Mouse (Mus musculus) heart, embryonic 11.5 days (tissue): ENCODE data around the gene Ces2e. TPM values are rescaled to one million over a fixed set of nuclear protein-coding genes. Genes with fewer than 3 reads are reported as not detected.
"Not testable (repeated sequence)": the region's sequence is repeated elsewhere in the genome, so short reads cannot be mapped to it uniquely, and the experiment has no call there.

Source experiments
- ATAC-seq: fragments of 200-750 bp; cut with Nextera tagmentation; replicated peaks from 2 replicates; pipeline ENCODE4 v1.8.0; 2017; ENCODE audit warnings: moderate library complexity; ENCODE audit not compliant: insufficient number of reproducible peaks, low FRiP score, low TSS enrichment
- H3K27ac ChIP-seq: fragments of 300-500 bp; sonication (generic); 2 replicates; pipeline ENCODE4 v1.5.1; 2014; ENCODE audit warnings: mild to moderate bottlenecking, low read depth, low read length
- H3K27me3 ChIP-seq: fragments of 300-500 bp; sonication (generic); 2 replicates; pipeline ENCODE4 v1.6.1; 2014; ENCODE audit warnings: mild to moderate bottlenecking, low read length, mixed read lengths; ENCODE audit not compliant: control insufficient read depth, insufficient read depth
- H3K36me3 ChIP-seq: fragments of 300-500 bp; sonication (generic); 2 replicates; pipeline ENCODE4 v1.6.1; 2014; ENCODE audit warnings: mild to moderate bottlenecking, low read length, moderate library complexity, mixed read lengths; ENCODE audit not compliant: control insufficient read depth, insufficient read depth
- H3K4me1 ChIP-seq: fragments of 300-500 bp; sonication (generic); 2 replicates; pipeline ENCODE4 v1.6.1; 2014; ENCODE audit warnings: low read length; ENCODE audit not compliant: control insufficient read depth, insufficient read depth
- H3K4me2 ChIP-seq: fragments of 300-500 bp; sonication (generic); 2 replicates; pipeline ENCODE4 v1.6.1; 2014; ENCODE audit warnings: mild to moderate bottlenecking, moderate library complexity
- H3K4me3 ChIP-seq: fragments of 300-500 bp; sonication (generic); 2 replicates; pipeline ENCODE4 v1.5.1; 2014; ENCODE audit warnings: low read depth, low read length
- H3K9ac ChIP-seq: fragments of 300-500 bp; sonication (generic); 2 replicates; pipeline ENCODE4 v1.6.1; 2014; ENCODE audit warnings: mild to moderate bottlenecking, low read depth, low read length, moderate library complexity
- H3K9me3 ChIP-seq: fragments of 300-500 bp; sonication (generic); replicated peaks from 2 replicates; pipeline ENCODE4 v1.6.1; 2016; ENCODE audit warnings: low read length; ENCODE audit not compliant: control insufficient read depth
- WGBS: fragments of 180-500 bp; shearing (Covaris S2); extraction: QIAGEN DNeasy Blood & Tissue Kit; methylation state at CpG from one replicate; pipeline ENCODE4 v1.1.7; 2014; ENCODE audit not compliant: insufficient replicate concordance; 5-methylcytosine and 5-hydroxymethylcytosine counted together
- polyA plus RNA-seq: library from polyadenylated mRNA; unstranded; fragments of >200 nt; fragmentation: Nextera tagmentation; extraction: Ambion mirVana; gene quantifications from 2 replicates; pipeline ENCODE4 v1.2.1, GENCODE M21; 2014

Ces2e gene
- polyA plus RNA-seq, result not detected in 2 replicates

DNA sequence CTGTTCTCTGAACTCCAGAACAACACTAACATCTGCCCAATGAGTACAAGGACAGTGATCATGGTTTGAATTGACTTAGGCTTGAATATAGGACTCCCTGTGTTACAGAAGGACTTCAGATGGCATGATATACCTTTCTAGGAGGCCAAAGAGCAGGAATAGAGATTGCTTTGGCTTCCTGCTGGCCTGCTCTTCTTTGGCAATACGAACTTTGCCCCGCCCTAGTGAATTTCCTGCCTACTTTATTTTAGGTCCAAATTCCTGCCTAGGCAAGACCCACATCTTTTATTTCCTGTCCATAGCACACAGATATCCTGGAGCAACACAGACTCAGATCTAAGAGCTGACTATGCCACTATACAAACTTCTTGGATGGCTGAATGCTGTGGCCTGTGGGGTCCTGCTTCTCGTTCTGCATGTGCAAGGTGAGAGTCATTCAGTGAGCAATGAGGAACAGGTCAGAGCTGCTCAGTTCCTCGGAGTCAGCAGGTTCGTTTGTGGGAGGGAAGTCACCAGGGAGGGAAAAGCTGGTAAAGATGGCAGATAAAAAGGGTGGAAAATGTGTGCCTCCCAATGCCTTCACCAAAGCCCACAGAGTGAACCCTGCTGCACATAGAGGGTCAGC lies at the start of gene Ces2e:
Gene Ces2e, plus strand, starts transcription at position 289 of the 625 bp plus-strand sequence.
- Histone ChIP-seq H3K4me1 (no peaks in the 10 kb centered on the region), H3K27me3 (no peaks in the 10 kb centered on the region), H3K27ac (no peak within 1 kb of the TSS), H3K36me3 (no peaks in the 10 kb centered on the region), H3K9me3 (no peaks in the 10 kb centered on the region), H3K4me3 (no peak within 1 kb of the TSS), H3K9ac (no peak within 1 kb of the TSS), H3K4me2 (no peak within 1 kb of the TSS)
- 74% methylated on average over 5 of the region's 5 CpGs for WGBS
- ATAC-seq, result no peak

DNA sequence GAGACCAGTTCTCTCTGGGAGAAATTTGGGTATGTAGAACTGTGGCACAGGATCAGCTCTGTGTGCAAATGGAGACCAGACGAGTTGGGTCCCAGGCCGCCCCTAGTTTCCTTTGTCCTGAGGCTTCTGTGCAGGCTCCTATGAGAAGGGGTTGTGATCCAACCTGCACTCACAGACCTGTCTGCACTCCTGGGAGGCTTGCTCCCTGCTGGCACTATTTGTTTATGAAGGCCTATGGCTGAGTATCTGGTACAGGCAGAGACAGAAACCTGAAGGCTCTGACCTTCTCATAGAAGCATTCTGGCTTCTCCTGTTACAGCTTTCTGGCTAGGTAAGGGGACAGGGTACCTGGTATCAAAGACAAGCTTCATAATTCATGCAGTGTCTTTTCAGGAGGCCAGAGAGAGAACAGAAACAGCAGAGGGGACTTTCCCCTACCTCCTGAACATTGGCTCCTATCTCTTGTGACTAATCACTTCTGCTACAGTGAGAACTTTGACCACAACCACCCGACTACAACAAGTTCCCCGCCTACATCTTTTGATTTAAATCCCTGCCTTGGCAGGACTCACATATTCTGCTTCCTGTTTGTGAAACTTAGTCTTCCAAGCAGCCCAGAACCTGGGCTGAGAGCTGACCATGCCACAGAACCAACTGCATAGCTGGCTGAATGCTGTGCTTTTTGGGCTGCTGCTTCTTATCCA lies 39.7 kb upstream of the Ces2e start:
- H3K9ac ChIP-seq, result not testable (repeated sequence)

DNA sequence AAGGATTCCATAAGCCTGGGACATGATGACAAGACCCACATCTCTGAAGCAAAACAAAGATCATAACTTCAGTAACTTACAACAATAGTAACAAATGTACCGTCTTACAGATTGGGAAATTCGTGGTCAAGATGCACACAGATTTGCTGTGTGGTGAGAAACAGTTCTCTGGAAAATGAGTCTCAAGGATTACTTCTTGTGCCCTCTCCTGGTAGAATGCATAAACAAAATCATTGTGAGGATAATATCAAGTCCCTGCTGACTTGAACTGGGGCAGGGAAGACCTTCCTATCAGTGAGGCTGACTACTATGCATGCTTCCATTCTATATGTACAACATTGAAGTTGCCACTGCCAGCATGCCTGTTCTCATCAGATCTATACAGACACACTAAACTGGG lies 24.3 kb upstream of the Ces2e start:
- H3K9ac ChIP-seq, result no peak overlapping the region
- 75% methylated on average over 2 of the region's 2 CpGs for WGBS

More for the DNA sequence above, 39.7 kb upstream of the Ces2e start:
- H3K36me3 ChIP-seq, ATAC-seq, H3K4me3 ChIP-seq, H3K4me1 ChIP-seq, H3K4me2 ChIP-seq, H3K27me3 ChIP-seq, H3K9me3 ChIP-seq, H3K27ac ChIP-seq: not testable (repeated sequence)
- WGBS, result no CpG with 5 or more reads among the region's 4 CpGs

DNA sequence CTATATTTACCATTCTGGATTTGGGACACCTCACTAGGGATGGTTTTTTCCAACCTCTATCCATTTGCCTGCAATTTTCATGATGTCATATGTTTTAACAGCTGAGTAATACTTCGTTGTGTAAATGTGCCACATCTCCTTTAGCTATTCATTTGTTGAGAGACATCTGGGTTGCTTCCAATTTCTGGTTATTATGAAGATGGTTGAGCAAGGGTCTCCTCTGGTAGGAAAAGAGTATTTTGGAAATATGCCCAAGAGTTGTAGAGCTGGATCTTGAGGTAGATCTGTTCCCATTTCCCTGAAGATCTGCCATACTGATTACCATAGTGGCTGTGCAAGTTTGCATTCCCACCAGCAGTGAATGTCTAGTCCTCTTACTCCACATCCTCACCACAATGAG lies 18.9 kb upstream of the Ces2e start:
- Histone ChIP-seq H3K4me2 (no peak overlapping the region), H3K9ac (no peak overlapping the region), H3K36me3 (no peaks in the 10 kb centered on the region), H3K4me3 (no peak overlapping the region), H3K9me3 (no peaks in the 10 kb centered on the region), H3K27ac (no peak overlapping the region), H3K27me3 (no peaks in the 10 kb centered on the region), H3K4me1 (no peaks in the 10 kb centered on the region)
- no peak for ATAC-seq
- WGBS, result 44% methylated on average over 1 of the region's 1 CpGs

More for the DNA sequence above, 24.3 kb upstream of the Ces2e start:
- Histone ChIP-seq H3K4me2 (no peak overlapping the region), H3K9me3 (no peaks in the 10 kb centered on the region), H3K36me3 (no peaks in the 10 kb centered on the region), H3K4me3 (no peak overlapping the region), H3K27ac (no peak overlapping the region), H3K27me3 (no peaks in the 10 kb centered on the region), H3K4me1 (no peaks in the 10 kb centered on the region)
- no peak for ATAC-seq

DNA sequence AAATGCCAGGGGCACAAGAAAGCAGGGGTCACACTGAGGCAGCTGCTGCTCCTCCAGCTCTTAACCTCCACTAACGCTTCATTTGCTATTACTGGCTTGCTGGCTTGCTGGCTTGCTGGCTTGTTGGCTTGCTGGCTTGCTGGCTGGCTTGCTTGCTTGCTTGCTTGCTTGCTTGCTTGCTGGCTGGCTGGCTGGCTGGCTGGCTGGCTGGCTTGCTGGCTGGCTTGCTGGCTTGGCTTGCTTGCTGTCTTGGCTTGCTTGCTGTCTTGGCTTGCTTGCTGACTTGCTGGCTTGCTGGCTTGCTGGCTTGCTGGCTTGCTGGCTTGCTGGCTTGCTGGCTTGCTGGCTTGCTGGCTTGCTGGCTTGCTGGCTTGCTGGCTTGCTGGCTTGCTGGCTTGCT lies 17.0 kb upstream of the Ces2e start:
- not testable (repeated sequence) for H3K4me3 ChIP-seq, ATAC-seq, H3K27ac ChIP-seq, H3K4me1 ChIP-seq, H3K9ac ChIP-seq, H3K9me3 ChIP-seq, H3K4me2 ChIP-seq, H3K36me3 ChIP-seq, H3K27me3 ChIP-seq
- 71% methylated on average over 1 of the region's 1 CpGs for whole genome bisulfite sequencing

DNA sequence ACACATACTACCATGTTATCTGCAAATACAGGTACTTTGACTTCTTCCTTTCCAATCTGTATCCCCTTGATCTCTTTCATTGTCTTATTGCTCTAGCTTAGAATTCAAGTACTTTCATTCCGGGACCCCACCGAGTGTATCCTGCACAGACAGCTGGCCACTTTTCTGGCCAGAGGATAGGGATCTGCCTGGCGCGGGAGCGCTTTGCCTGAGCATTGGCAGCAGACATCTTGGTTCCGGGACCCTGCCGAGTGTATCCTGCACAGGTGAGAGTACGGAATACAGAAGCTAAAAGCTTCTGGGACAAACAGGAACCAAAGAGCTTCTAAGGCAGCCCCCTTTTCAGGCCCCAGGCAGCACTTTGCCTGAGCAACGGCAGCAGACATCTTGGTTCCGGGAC lies 16.4 kb upstream of the Ces2e start:
- H3K9me3 ChIP-seq, H3K4me3 ChIP-seq, H3K27ac ChIP-seq, H3K36me3 ChIP-seq, H3K27me3 ChIP-seq, H3K4me1 ChIP-seq, H3K4me2 ChIP-seq, H3K9ac ChIP-seq, ATAC-seq: not testable (repeated sequence)
- 85% methylated on average over 10 of the region's 10 CpGs for WGBS

DNA sequence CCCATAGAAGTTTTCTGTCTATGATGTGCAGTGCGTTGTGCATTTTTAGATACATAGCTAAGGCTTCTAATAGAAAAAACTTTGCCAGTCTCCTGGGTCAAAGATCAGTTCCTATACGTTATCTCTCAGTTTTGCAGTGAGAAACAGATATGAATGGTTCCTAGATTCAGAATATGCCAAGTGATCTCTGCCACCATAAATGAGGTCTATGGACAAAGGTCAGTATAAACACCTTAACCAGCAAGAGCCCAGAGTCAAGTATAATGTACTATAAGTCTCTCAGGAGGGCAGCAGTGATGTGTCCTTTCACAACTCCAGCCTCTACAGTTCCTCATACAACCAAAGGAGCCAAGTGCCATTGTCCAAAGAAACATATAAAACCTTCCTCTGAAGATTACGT lies 1.2 kb downstream of the Ces2e start:
- Histone ChIP-seq H3K27me3 (no peaks in the 10 kb centered on the region), H3K9ac (no peak overlapping the region), H3K9me3 (no peaks in the 10 kb centered on the region), H3K36me3 (no peaks in the 10 kb centered on the region), H3K4me1 (no peaks in the 10 kb centered on the region), H3K4me2 (no peak overlapping the region), H3K27ac (no peak overlapping the region), H3K4me3 (no peak overlapping the region)
- 76% methylated on average over 3 of the region's 3 CpGs for WGBS
- ATAC-seq, result no peak

DNA sequence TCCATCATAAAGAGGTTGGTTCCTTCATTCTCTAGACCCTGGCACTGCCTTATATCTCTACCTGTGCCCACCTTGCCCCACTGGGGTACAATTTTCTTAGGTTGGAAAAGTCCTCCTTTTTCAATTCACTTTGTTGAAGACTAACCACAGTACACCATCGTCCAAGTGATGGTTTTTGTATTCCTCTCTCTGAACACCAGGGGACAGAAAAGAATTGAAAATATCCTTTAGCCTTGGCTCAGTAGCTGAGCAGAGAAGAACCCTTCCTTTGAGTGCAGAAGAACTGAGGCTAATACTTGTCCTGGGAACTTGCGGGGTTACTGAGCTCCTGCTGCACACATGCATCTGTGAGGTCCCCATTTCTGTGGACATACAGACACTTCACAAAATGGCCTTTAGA lies 18.6 kb downstream of the Ces2e start:
- H3K9ac ChIP-seq, result no peak overlapping the region
- no peak overlapping the region for H3K4me2 ChIP-seq
- no peaks in the 10 kb centered on the region for H3K4me1 ChIP-seq
- no peak overlapping the region for H3K27ac ChIP-seq
- H3K36me3 ChIP-seq, result no peaks in the 10 kb centered on the region
- H3K9me3 ChIP-seq, result no peaks in the 10 kb centered on the region
- H3K27me3 ChIP-seq, result no peaks in the 10 kb centered on the region
- no peak overlapping the region for H3K4me3 ChIP-seq
- 71% methylated on average over 2 of the region's 2 CpGs for WGBS
- ATAC-seq, result no peak

DNA sequence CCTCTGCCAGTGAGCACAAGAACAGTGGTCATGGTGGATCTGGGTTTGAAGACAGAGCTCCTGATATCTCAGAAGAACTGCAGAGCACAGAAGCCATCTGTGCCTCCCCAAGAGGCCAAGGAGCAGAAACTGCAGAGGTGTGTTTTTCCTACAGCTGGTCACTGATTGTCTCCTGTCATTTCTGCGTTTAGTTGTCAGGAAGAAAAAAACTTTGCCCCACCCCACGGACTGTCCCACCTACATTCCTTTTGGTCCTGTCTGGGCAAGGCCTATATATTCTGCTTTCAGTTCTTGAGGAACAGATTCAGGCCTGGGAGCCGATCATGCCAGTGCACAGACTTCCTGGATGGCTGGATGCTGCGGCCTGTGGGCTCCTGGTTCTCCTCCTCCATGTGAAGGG lies 21.0 kb downstream of the Ces2e start, which contains the start of gene Ces2f:
Gene Ces2f, plus strand, starts transcription at position 301 of the 400 bp plus-strand sequence.
- no peaks in the 10 kb centered on the region for H3K27me3 ChIP-seq
- no peak for ATAC-seq
- H3K4me3 ChIP-seq, result no peak within 1 kb of the TSS
- no peaks in the 10 kb centered on the region for H3K9me3 ChIP-seq
- H3K27ac ChIP-seq, result no peak within 1 kb of the TSS
- H3K36me3 ChIP-seq, result no peaks in the 10 kb centered on the region
- H3K4me1 ChIP-seq, result no peaks in the 10 kb centered on the region
- H3K9ac ChIP-seq, result no peak within 1 kb of the TSS
- no peak within 1 kb of the TSS for H3K4me2 ChIP-seq
- 70% methylated on average over 4 of the region's 4 CpGs for WGBS
